Mouse (Mus musculus) neural tube, embryonic 11.5 days (tissue): ENCODE data around the gene Hsf5. TPM values are rescaled to one million over a fixed set of nuclear protein-coding genes. Genes with fewer than 3 reads are reported as not detected.
A peak's percentile ranks its signal among the peaks of the same experiment; 100 is the strongest.

Experiments
- ATAC-seq: fragments of 200-750 bp; cut with Nextera tagmentation; 2 replicates; pipeline ENCODE4 v1.8.0; 2017; ENCODE audit warnings: moderate number of reproducible peaks, mild to moderate bottlenecking, moderate TSS enrichment, moderate library complexity; ENCODE audit not compliant: insufficient read depth, low FRiP score, low TSS enrichment
- DNase-seq: peaks from one replicate; pipeline ENCODE4 v3.0.0-alpha.2; 2015; ENCODE audit warnings: low spot score
- H3K27ac ChIP-seq: fragments of 300-500 bp; sonication (generic); 2 replicates; pipeline ENCODE4 v1.5.1; 2014; ENCODE audit warnings: low read depth, mild to moderate bottlenecking, low read length
- H3K27me3 ChIP-seq: fragments of 300-500 bp; sonication (generic); 2 replicates; pipeline ENCODE4 v1.6.1; 2014; ENCODE audit warnings: mild to moderate bottlenecking, low read length, mixed read lengths; ENCODE audit not compliant: control insufficient read depth, insufficient read depth
- H3K36me3 ChIP-seq: fragments of 300-500 bp; sonication (generic); 2 replicates; pipeline ENCODE4 v1.6.1; 2014; ENCODE audit warnings: mild to moderate bottlenecking, low read length, moderate library complexity, mixed read lengths; ENCODE audit not compliant: control insufficient read depth, insufficient read depth
- H3K4me1 ChIP-seq: fragments of 300-500 bp; sonication (generic); 2 replicates; pipeline ENCODE4 v1.6.1; 2014; ENCODE audit warnings: low read length, mixed read lengths; ENCODE audit not compliant: control insufficient read depth, insufficient read depth
- H3K4me2 ChIP-seq: fragments of 300-500 bp; sonication (generic); 2 replicates; pipeline ENCODE4 v1.6.1; 2014; ENCODE audit warnings: low read depth, mild to moderate bottlenecking, moderate library complexity
- H3K4me3 ChIP-seq: fragments of 300-500 bp; sonication (generic); 2 replicates; pipeline ENCODE4 v1.5.1; 2014; ENCODE audit warnings: low read depth, low read length
- H3K9ac ChIP-seq: fragments of 300-500 bp; sonication (generic); 2 replicates; pipeline ENCODE4 v1.6.1; 2014; ENCODE audit warnings: mild to moderate bottlenecking, low read length
- H3K9me3 ChIP-seq: fragments of 300-500 bp; sonication (generic); 2 replicates; pipeline ENCODE4 v1.6.1; 2016; ENCODE audit warnings: low read length; ENCODE audit not compliant: control insufficient read depth
- WGBS: fragments of 180-500 bp; shearing (Covaris S2); extraction: QIAGEN DNeasy Blood & Tissue Kit; methylation state at CpG from one replicate; pipeline ENCODE4 v1.1.7; 2014; 5-methylcytosine and 5-hydroxymethylcytosine counted together
- polyA plus RNA-seq: library from polyadenylated mRNA; unstranded; fragments of >200 nt; fragmentation: Nextera tagmentation; extraction: Ambion mirVana; gene quantifications from 2 replicates; pipeline ENCODE4 v1.2.1, GENCODE M21; 2014

Hsf5 gene
- 0.18 and 0.24 TPM in 2 replicates for polyA plus RNA-seq

GRCm38 (mm10) chr11:87616790-87617474 is at the start of gene Hsf5:
Gene Hsf5, plus strand, starts transcription at chr11:87617164.
- peaks cover 31% of the 10 kb centered on the region for H3K36me3 ChIP-seq
- no peaks in the 10 kb centered on the region for H3K4me1 ChIP-seq
- H3K4me2 ChIP-seq, result no peak within 1 kb of the TSS
- H3K27me3 ChIP-seq, result no peaks in the 10 kb centered on the region
- ATAC-seq, result no peak
- H3K27ac ChIP-seq, result no peak within 1 kb of the TSS
- no peak within 1 kb of the TSS for H3K9ac ChIP-seq
- H3K9me3 ChIP-seq, result no peaks in the 10 kb centered on the region
- H3K4me3 ChIP-seq, result no peak within 1 kb of the TSS
- DNase-seq, result no peak
- 88% methylated on average over 31 of the region's 69 CpGs for WGBS

GRCm38 (mm10) chr11:87568255-87568953 is 48.6 kb upstream of the Hsf5 start, which contains the start of gene Sept4:
Gene Sept4, plus strand, starts transcription at chr11:87568903.
- 89% methylated on average over 7 of the region's 7 CpGs for WGBS
- no peak within 1 kb of the TSS for H3K4me2 ChIP-seq
- H3K9ac ChIP-seq, result no peak within 1 kb of the TSS
- no peak for DNase-seq
- no peak within 1 kb of the TSS for H3K4me3 ChIP-seq
- H3K27ac ChIP-seq, result no peak within 1 kb of the TSS
- H3K36me3 ChIP-seq, result no peaks in the 10 kb centered on the region
- no peak for ATAC-seq
- no peaks in the 10 kb centered on the region for H3K4me1 ChIP-seq
- H3K27me3 ChIP-seq, result no peaks in the 10 kb centered on the region
- H3K9me3 ChIP-seq, result no peaks in the 10 kb centered on the region

GRCm38 (mm10) chr11:87570743-87571142 is 46.2 kb upstream of the Hsf5 start:
- Histone ChIP-seq H3K27ac (no peak overlapping the region), H3K4me1 (no peaks in the 10 kb centered on the region), H3K9ac (no peak overlapping the region), H3K9me3 (no peaks in the 10 kb centered on the region), H3K4me2 (no peak overlapping the region), H3K27me3 (no peaks in the 10 kb centered on the region), H3K36me3 (no peaks in the 10 kb centered on the region), H3K4me3 (no peak overlapping the region)
- DNase-seq, result no peak
- no peak for ATAC-seq
- 86% methylated on average over 5 of the region's 5 CpGs for WGBS

GRCm38 (mm10) chr11:87571361-87571950 is 45.5 kb upstream of the Hsf5 start:
- no peaks in the 10 kb centered on the region for H3K27me3 ChIP-seq

GRCm38 (mm10) chr11:87573751-87574150 is 43.2 kb upstream of the Hsf5 start:
- Histone ChIP-seq H3K4me3 (no peak overlapping the region), H3K4me1 (peaks cover 4% of the 10 kb centered on the region), H3K9me3 (no peaks in the 10 kb centered on the region), H3K9ac (no peak overlapping the region), H3K27me3 (no peaks in the 10 kb centered on the region), H3K27ac (no peak overlapping the region), H3K4me2 (no peak overlapping the region), H3K36me3 (no peaks in the 10 kb centered on the region)
- no peak for ATAC-seq
- 79% methylated on average over 7 of the region's 7 CpGs for WGBS
- no peak for DNase-seq

More at GRCm38 (mm10) chr11:87571361-87571950, 45.5 kb upstream of the Hsf5 start:
- no peak for DNase-seq
- Histone ChIP-seq H3K4me1 (no peaks in the 10 kb centered on the region), H3K9ac (no peak overlapping the region), H3K4me2 (no peak overlapping the region), H3K4me3 (no peak overlapping the region), H3K27ac (no peak overlapping the region), H3K9me3 (no peaks in the 10 kb centered on the region), H3K36me3 (no peaks in the 10 kb centered on the region)
- 87% methylated on average over 1 of the region's 1 CpGs for WGBS
- ATAC-seq, result no peak

- WGBS, result 79% methylated on average over 21 of the region's 21 CpGs
- no peaks in the 10 kb centered on the region for H3K36me3 ChIP-seq
- H3K9me3 ChIP-seq, result no peaks in the 10 kb centered on the region
- H3K4me1 ChIP-seq, result peaks cover 4% of the 10 kb centered on the region
- no peak overlapping the region for H3K9ac ChIP-seq
- no peak overlapping the region for H3K27ac ChIP-seq
- H3K4me3 ChIP-seq, result no peak overlapping the region
- no peak overlapping the region for H3K4me2 ChIP-seq
- DNase-seq, result no peak
- no peak for ATAC-seq
- H3K27me3 ChIP-seq, result no peaks in the 10 kb centered on the region
Observed at GRCm38 (mm10) chr11:87574520-87575180, 42.3 kb upstream of the Hsf5 start.

- no peak overlapping the region; the same call in 1 of the 2 replicates for H3K9ac ChIP-seq
- H3K4me3 ChIP-seq, result peak overlapping the region; percentile 51
- ATAC-seq (no peak), DNase-seq (no peak)
- no peaks in the 10 kb centered on the region for H3K36me3 ChIP-seq
- H3K4me1 ChIP-seq, result peaks cover 4% of the 10 kb centered on the region
- H3K27ac ChIP-seq, result no peak overlapping the region
- no peaks in the 10 kb centered on the region for H3K9me3 ChIP-seq
- H3K27me3 ChIP-seq, result no peaks in the 10 kb centered on the region
- H3K4me2 ChIP-seq, result peak overlapping the region; percentile 96
- 20% methylated on average over 6 of the region's 6 CpGs for WGBS
Observed at GRCm38 (mm10) chr11:87577601-87578248, 39.2 kb upstream of the Hsf5 start.

- Histone ChIP-seq H3K4me2 (peak overlapping the region; percentile 96), H3K27me3 (no peaks in the 10 kb centered on the region), H3K27ac (no peak overlapping the region), H3K4me1 (peaks cover 4% of the 10 kb centered on the region), H3K9ac (peak overlapping the region; percentile 67), H3K9me3 (no peaks in the 10 kb centered on the region), H3K36me3 (no peaks in the 10 kb centered on the region), H3K4me3 (peak overlapping the region; percentile 51)
- under 1% methylated on average over 40 of the region's 40 CpGs for WGBS
- peak; percentile 57 for DNase-seq
- ATAC-seq, result peak; percentile 72
Observed at GRCm38 (mm10) chr11:87578249-87578962, 38.6 kb upstream of the Hsf5 start.
